Mouse (Mus musculus): Measurements from ENCODE around the gene Gm29289. TPM values are rescaled to one million over a fixed set of nuclear protein-coding genes. Genes with fewer than 3 reads are reported as not detected.
"Not testable (repeated sequence)": the region's sequence is repeated elsewhere in the genome, so short reads cannot be mapped to it uniquely, and the experiment has no call there.

Gene Gm29289
- total RNA-seq (2021), result not detected
- long read RNA-seq, experiment 1, result 0 reads
- long read RNA-seq, experiment 2, result 0 reads

DNA sequence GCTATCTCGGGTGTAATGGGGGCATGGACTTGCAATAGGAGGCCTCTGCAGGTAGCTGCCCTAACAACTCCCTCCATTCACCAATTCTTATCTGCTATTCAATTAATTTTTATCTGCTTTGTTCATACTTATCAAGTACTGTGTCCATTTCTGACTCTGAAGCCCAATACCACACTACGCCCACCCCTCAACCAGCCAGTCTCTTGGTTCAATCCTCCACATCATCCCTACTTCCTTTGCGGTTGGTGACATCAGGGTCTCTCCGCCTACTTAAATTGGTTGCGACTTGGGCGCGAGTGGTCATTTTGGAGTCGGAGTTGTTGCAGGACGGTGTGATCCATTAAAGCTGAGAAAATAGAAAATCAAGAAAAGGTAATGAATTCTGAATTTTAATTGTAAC, at the start of gene Gm29289:
Gene Gm29289, plus strand, starts transcription at position 301 of the 400 bp plus-strand sequence.
- DNase-seq; H3K4me3 ChIP-seq; H3K27ac ChIP-seq; intact Hi-C loops (cut with DNase I): not testable (repeated sequence)

DNA sequence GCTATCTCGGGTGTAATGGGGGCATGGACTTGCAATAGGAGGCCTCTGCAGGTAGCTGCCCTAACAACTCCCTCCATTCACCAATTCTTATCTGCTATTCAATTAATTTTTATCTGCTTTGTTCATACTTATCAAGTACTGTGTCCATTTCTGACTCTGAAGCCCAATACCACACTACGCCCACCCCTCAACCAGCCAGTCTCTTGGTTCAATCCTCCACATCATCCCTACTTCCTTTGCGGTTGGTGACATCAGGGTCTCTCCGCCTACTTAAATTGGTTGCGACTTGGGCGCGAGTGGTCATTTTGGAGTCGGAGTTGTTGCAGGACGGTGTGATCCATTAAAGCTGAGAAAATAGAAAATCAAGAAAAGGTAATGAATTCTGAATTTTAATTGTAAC, 31.7 kb upstream of the Gm29289 start, which contains the start of gene Gm10352:
Gene Gm10352, plus strand, starts transcription at position 301 of the 400 bp plus-strand sequence.
- intact Hi-C loops (cut with DNase I); H3K27ac ChIP-seq; DNase-seq; H3K4me3 ChIP-seq: not testable (repeated sequence)

Other genes with a start within 250 kb of the Gm29289 start
- not detected for gene H2al2b, start 211.9 kb upstream of the Gm29289 start, total RNA-seq (2021)
- not detected for gene Gm4064, start 136.4 kb upstream of the Gm29289 start, total RNA-seq (2021)
- gene Rbmy, start 101.9 kb upstream of the Gm29289 start, total RNA-seq (2021), result not detected
- gene Gm10256, start 101.9 kb upstream of the Gm29289 start, total RNA-seq (2021), result not detected
- not detected for gene Gm10352, start 31.6 kb upstream of the Gm29289 start, total RNA-seq (2021)

Measured in gastrocnemius, adult 2 months (tissue).